Mouse (Mus musculus) stomach, postnatal 0 days (tissue): ENCODE data around the gene Pmm1.

Source experiments
- CTCF ChIP-seq: IDR thresholded peaks from 2 replicates; pipeline ENCODE4 v1.5.1; 2016; ENCODE audit warnings: antibody characterized with exemption, low read depth, mild to moderate bottlenecking, moderate library complexity
- EP300 ChIP-seq: optimal IDR thresholded peaks from 2 replicates; pipeline ENCODE3; 2016; ENCODE audit warnings: antibody characterized with exemption

DNA sequence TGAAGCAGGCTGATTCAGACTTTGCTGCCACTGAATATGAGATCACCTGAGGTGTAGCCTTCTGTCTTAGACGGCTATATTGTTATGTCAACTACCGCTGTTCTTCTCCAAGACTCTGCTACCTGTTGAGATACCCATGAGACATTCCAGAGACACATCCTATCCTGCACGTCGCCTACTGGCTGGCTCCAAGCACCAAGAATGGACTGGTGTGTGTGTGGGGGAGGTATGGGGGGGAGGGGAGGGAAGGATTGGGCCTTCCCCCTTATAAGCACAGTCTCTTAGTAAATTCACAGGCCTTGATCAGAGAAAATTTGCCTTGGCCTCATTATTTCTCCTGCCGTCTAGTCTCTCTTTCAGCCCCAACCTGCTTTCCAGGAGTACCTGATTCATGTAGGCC, 7.1 kb upstream of the Pmm1 start:
- TF ChIP-seq CTCF (no peak), EP300 (no peak)
